Mouse (Mus musculus) retina, embryonic 14.5 days (tissue): ENCODE measurements at regions not wholly inside any gene's neighbourhood (a gene's known extent, or its start where the extent isn't known, plus 50 kb on each side); places are given as distances from the start of the nearest gene placed in this dataset.

Source experiments
- DNase-seq: peaks from one replicate; pipeline ENCODE4 v3.0.0-alpha.2; 2015; ENCODE audit warnings: low spot score

- DNase-seq = no peak
Measured at GRCm38 (mm10) chr6:100100565-100101133, 186.6 kb downstream of the Rybp start.

- no peak for DNase-seq
Measured at GRCm38 (mm10) chr6:100096393-100097125, 190.7 kb downstream of the Rybp start.

- no peak for DNase-seq
Measured at GRCm38 (mm10) chr6:100094653-100095217, 192.6 kb downstream of the Rybp start.

GRCm38 (mm10) chr6:100092870-100093269 is 194.4 kb downstream of the Rybp start:
- no peak for DNase-seq

- DNase-seq = no peak
Measured at GRCm38 (mm10) chr6:100091815-100092214, 195.5 kb downstream of the Rybp start.

- DNase-seq = no peak
Measured at GRCm38 (mm10) chr6:100088576-100088975, 198.7 kb downstream of the Rybp start.

GRCm38 (mm10) chr6:100086807-100087206 is 200.5 kb downstream of the Rybp start:
- DNase-seq = no peak

- no peak for DNase-seq
Measured at GRCm38 (mm10) chr6:100085981-100086380, 201.3 kb downstream of the Rybp start.

- no peak for DNase-seq
Measured at GRCm38 (mm10) chr6:100083868-100084477, 203.3 kb downstream of the Rybp start.

- DNase-seq = no peak
Measured at GRCm38 (mm10) chr6:100083127-100083526, 204.2 kb downstream of the Rybp start.

GRCm38 (mm10) chr6:100074672-100075335 is 212.5 kb downstream of the Rybp start:
- DNase-seq = peak; percentile 57

- DNase-seq = no peak
Measured at GRCm38 (mm10) chr6:100072261-100072968, 214.9 kb downstream of the Rybp start.

- DNase-seq = no peak
Measured at GRCm38 (mm10) chr6:100069151-100069550, 218.1 kb downstream of the Rybp start.

GRCm38 (mm10) chr6:100067273-100067672 is 220.0 kb downstream of the Rybp start:
- DNase-seq = no peak

- DNase-seq = no peak
Measured at GRCm38 (mm10) chr6:100065586-100065985, 221.7 kb downstream of the Rybp start.

GRCm38 (mm10) chr6:100062961-100063360 is 224.3 kb downstream of the Rybp start:
- no peak for DNase-seq

- no peak for DNase-seq
Measured at GRCm38 (mm10) chr6:100059803-100060202, 227.5 kb downstream of the Rybp start.

GRCm38 (mm10) chr6:100055980-100056379 is 231.3 kb downstream of the Rybp start:
- no peak for DNase-seq

GRCm38 (mm10) chr6:100052955-100053795 is 234.1 kb downstream of the Rybp start:
- peak; percentile 38 for DNase-seq

- DNase-seq = no peak
Measured at GRCm38 (mm10) chr6:100052406-100052805, 234.9 kb downstream of the Rybp start.

- no peak for DNase-seq
Measured at GRCm38 (mm10) chr6:100049036-100049435, 238.2 kb downstream of the Rybp start.
